Mouse (Mus musculus): ENCODE data around the gene Bcl11a. TPM values are rescaled to one million over a fixed set of nuclear protein-coding genes. Genes with fewer than 3 reads are reported as not detected.
A peak's percentile ranks its signal among the peaks of the same experiment; 100 is the strongest.

The Bcl11a gene
- 0.23 and 0.43 TPM in 2 replicates for polyA plus RNA-seq (2012; ENCODE audit: insufficient read depth, insufficient read length, missing spikeins)

GRCm38 (mm10) chr11:24077795-24078705, at the start of gene Bcl11a:
Gene Bcl11a, plus strand, starts transcription at chr11:24078056.
- H3K27ac ChIP-seq (ENCODE audit: insufficient read depth, low read depth, low read length) = no peak within 1 kb of the TSS
- TF ChIP-seq POLR2A (IDR thresholded peaks at IDR 0.05; ENCODE audit: borderline replicate concordance, low read depth, low read length) (no peak), CTCF (IDR thresholded peaks at IDR 0.05; ENCODE audit: low read depth, low read length) (no peak)
- H3K4me3 ChIP-seq (ENCODE audit: insufficient read depth, low read length) = peak within 1 kb of the TSS; percentile 64
- H3K4me1 ChIP-seq (ENCODE audit: control insufficient read depth, insufficient read depth, low read length) = peaks cover 4% of the 10 kb centered on the region; the same call in 1 of the 2 replicates

GRCm38 (mm10) chr11:24044025-24044424, 33.8 kb upstream of the Bcl11a start:
- H3K4me3 ChIP-seq (ENCODE audit: insufficient read depth, low read length) = no peak overlapping the region
- no peak overlapping the region for H3K27ac ChIP-seq (ENCODE audit: insufficient read depth, low read depth, low read length)
- no peak for TF ChIP-seq CTCF (IDR thresholded peaks at IDR 0.05; ENCODE audit: low read depth, low read length)
- no peak for TF ChIP-seq POLR2A (IDR thresholded peaks at IDR 0.05; ENCODE audit: borderline replicate concordance, low read depth, low read length)
- no peaks in the 10 kb centered on the region for H3K4me1 ChIP-seq (ENCODE audit: control insufficient read depth, insufficient read depth, low read length)

- Histone ChIP-seq H3K27ac (ENCODE audit: insufficient read depth, low read depth, low read length) (no peak overlapping the region), H3K4me1 (ENCODE audit: control insufficient read depth, insufficient read depth, low read length) (no peaks in the 10 kb centered on the region), H3K4me3 (ENCODE audit: insufficient read depth, low read length) (peak overlapping the region; percentile 56)
- TF ChIP-seq CTCF (IDR thresholded peaks at IDR 0.05; ENCODE audit: low read depth, low read length) (peak; percentile 97), POLR2A (IDR thresholded peaks at IDR 0.05; ENCODE audit: borderline replicate concordance, low read depth, low read length) (no peak)
Measured at GRCm38 (mm10) chr11:24049226-24050031, 28.4 kb upstream of the Bcl11a start.

- H3K4me3 ChIP-seq (ENCODE audit: insufficient read depth, low read length) = no peak overlapping the region
- H3K4me1 ChIP-seq (ENCODE audit: control insufficient read depth, insufficient read depth, low read length) = no peaks in the 10 kb centered on the region
- H3K27ac ChIP-seq (ENCODE audit: insufficient read depth, low read depth, low read length) = no peak overlapping the region
- no peak for TF ChIP-seq CTCF (IDR thresholded peaks at IDR 0.05; ENCODE audit: low read depth, low read length)
- TF ChIP-seq POLR2A (IDR thresholded peaks at IDR 0.05; ENCODE audit: borderline replicate concordance, low read depth, low read length) = no peak
Measured at GRCm38 (mm10) chr11:24050032-24050757, 27.7 kb upstream of the Bcl11a start.

- H3K4me1 ChIP-seq (ENCODE audit: control insufficient read depth, insufficient read depth, low read length) = no peaks in the 10 kb centered on the region
- no peak overlapping the region for H3K4me3 ChIP-seq (ENCODE audit: insufficient read depth, low read length)
- TF ChIP-seq CTCF (IDR thresholded peaks at IDR 0.05; ENCODE audit: low read depth, low read length) (no peak), POLR2A (IDR thresholded peaks at IDR 0.05; ENCODE audit: borderline replicate concordance, low read depth, low read length) (no peak)
- no peak overlapping the region for H3K27ac ChIP-seq (ENCODE audit: insufficient read depth, low read depth, low read length)
Measured at GRCm38 (mm10) chr11:24052882-24053281, 25.0 kb upstream of the Bcl11a start.

- Histone ChIP-seq H3K27ac (ENCODE audit: insufficient read depth, low read depth, low read length) (no peak overlapping the region), H3K4me1 (ENCODE audit: control insufficient read depth, insufficient read depth, low read length) (no peaks in the 10 kb centered on the region), H3K4me3 (ENCODE audit: insufficient read depth, low read length) (no peak overlapping the region)
- no peak for TF ChIP-seq CTCF (IDR thresholded peaks at IDR 0.05; ENCODE audit: low read depth, low read length)
- no peak for TF ChIP-seq POLR2A (IDR thresholded peaks at IDR 0.05; ENCODE audit: borderline replicate concordance, low read depth, low read length)
Measured at GRCm38 (mm10) chr11:24059137-24059536, 18.7 kb upstream of the Bcl11a start.

- Histone ChIP-seq H3K27ac (ENCODE audit: insufficient read depth, low read depth, low read length) (no peak overlapping the region), H3K4me3 (ENCODE audit: insufficient read depth, low read length) (no peak overlapping the region)
- TF ChIP-seq POLR2A (IDR thresholded peaks at IDR 0.05; ENCODE audit: borderline replicate concordance, low read depth, low read length) (no peak), CTCF (IDR thresholded peaks at IDR 0.05; ENCODE audit: low read depth, low read length) (no peak)
Measured at GRCm38 (mm10) chr11:24060428-24060827, 17.4 kb upstream of the Bcl11a start.

GRCm38 (mm10) chr11:24061819-24062218, 16.0 kb upstream of the Bcl11a start:
- H3K4me3 ChIP-seq (ENCODE audit: insufficient read depth, low read length) = no peak overlapping the region

More at GRCm38 (mm10) chr11:24060428-24060827, 17.4 kb upstream of the Bcl11a start:
- no peaks in the 10 kb centered on the region for H3K4me1 ChIP-seq (ENCODE audit: control insufficient read depth, insufficient read depth, low read length)

GRCm38 (mm10) chr11:24062495-24063096, 15.3 kb upstream of the Bcl11a start:
- TF ChIP-seq CTCF (IDR thresholded peaks at IDR 0.05; ENCODE audit: low read depth, low read length) = no peak
- no peak for TF ChIP-seq POLR2A (IDR thresholded peaks at IDR 0.05; ENCODE audit: borderline replicate concordance, low read depth, low read length)
- H3K4me3 ChIP-seq (ENCODE audit: insufficient read depth, low read length) = no peak overlapping the region

More at GRCm38 (mm10) chr11:24061819-24062218, 16.0 kb upstream of the Bcl11a start:
- Histone ChIP-seq H3K4me1 (ENCODE audit: control insufficient read depth, insufficient read depth, low read length) (no peaks in the 10 kb centered on the region), H3K27ac (ENCODE audit: insufficient read depth, low read depth, low read length) (no peak overlapping the region)
- TF ChIP-seq CTCF (IDR thresholded peaks at IDR 0.05; ENCODE audit: low read depth, low read length) (no peak), POLR2A (IDR thresholded peaks at IDR 0.05; ENCODE audit: borderline replicate concordance, low read depth, low read length) (no peak)

More at GRCm38 (mm10) chr11:24062495-24063096, 15.3 kb upstream of the Bcl11a start:
- Histone ChIP-seq H3K27ac (ENCODE audit: insufficient read depth, low read depth, low read length) (no peak overlapping the region), H3K4me1 (ENCODE audit: control insufficient read depth, insufficient read depth, low read length) (no peaks in the 10 kb centered on the region)

Measured in bone marrow macrophage, adult 2 months (primary cell).